1 mouse cellular context compared by ENCODE assay signal in genomic region chr11:87527990-87528389, GRCm38 (mm10).
TF ChIP-seq lines count a peak whose summit lies in the region.

No protein-coding gene starts in this region.

TF ChIP-seq in MEL, 35 proteins besides CTCF, POLR2A, EP300 and RAD21 (continued from another document):
- no peak for TF ChIP-seq JUND (IDR thresholded peaks at IDR 0.05; ENCODE audit: low read depth, low read length)
- no peak for TF ChIP-seq UBTF (IDR thresholded peaks at IDR 0.05; ENCODE audit: borderline replicate concordance, insufficient read depth, low read depth, low read length)
- peak; percentile 39; the same call in 1 of the 2 replicates for TF ChIP-seq ZNF384 (IDR thresholded peaks at IDR 0.05; ENCODE audit: low read depth, low read length)
- TF ChIP-seq ZC3H11A (IDR thresholded peaks at IDR 0.05; ENCODE audit: low read depth, low read length) = peak; percentile 4; the same call in 1 of the 2 replicates
- TF ChIP-seq TCF12 (IDR thresholded peaks at IDR 0.05; ENCODE audit: low read depth, low read length) = no peak
- peak; percentile 52 for TF ChIP-seq SMC3 (IDR thresholded peaks at IDR 0.05; ENCODE audit: low read depth, low read length)
- TF ChIP-seq GATA1 (IDR thresholded peaks at IDR 0.05; ENCODE audit: low read depth, low read length) = no peak
